Mouse (Mus musculus) neutrophil, adult 65 days (primary cell): ENCODE data around the gene Nkiras2. TPM values are rescaled to one million over a fixed set of nuclear protein-coding genes. Genes with fewer than 3 reads are reported as not detected.

Source experiments
- total RNA-seq: library from RNA; stranded (reverse); gene quantifications from 2 replicates; pipeline ENCODE4 v1.2.4, GENCODE M21; 2023

The Nkiras2 gene
- 38.6 and 41.5 TPM in 2 replicates for total RNA-seq

GRCm38 (mm10) chr11:100618761-100619484 lies at the start of gene Nkiras2:
TSS of gene Nkiras2 (plus strand) at chr11:100619244.

GRCm38 (mm10) chr11:100574708-100575483 lies 44.1 kb upstream of the Nkiras2 start, which contains the start of gene Cnp:
TSS of gene Cnp (plus strand) at chr11:100574904.

GRCm38 (mm10) chr11:100619982-100620381 lies 938 bp downstream of the Nkiras2 start, which contains the start of gene Dnajc7:
TSS of gene Dnajc7 (minus strand) at chr11:100620168.

Other genes starting within 250 kb of the Nkiras2 start
- 15.8 and 23.9 TPM in 2 replicates for gene Jup, start 221.5 kb upstream of the Nkiras2 start, total RNA-seq
- 0.22 and 0.23 TPM in 2 replicates for gene P3h4, start 204.4 kb upstream of the Nkiras2 start, total RNA-seq
- 0.51 and 0.68 TPM in 2 replicates for gene Fkbp10, start 203.5 kb upstream of the Nkiras2 start, total RNA-seq
- gene Nt5c3b, start 177.4 kb upstream of the Nkiras2 start, total RNA-seq: 4.1 and 4.5 TPM in 2 replicates
- not detected in 2 replicates for gene Klhl10, start 177.3 kb upstream of the Nkiras2 start, total RNA-seq
- gene Klhl11, start 146.5 kb upstream of the Nkiras2 start, total RNA-seq: 15.6 and 20.5 TPM in 2 replicates
- 116 and 138 TPM in 2 replicates for gene Acly, start 91.2 kb upstream of the Nkiras2 start, total RNA-seq
- gene Ttc25, start 73.6 kb upstream of the Nkiras2 start, total RNA-seq: not detected in 2 replicates
- 8.8 and 11.1 TPM in 2 replicates for gene Cnp, start 44.3 kb upstream of the Nkiras2 start, total RNA-seq
- gene Dnajc7, start 924 bp downstream of the Nkiras2 start, total RNA-seq: 130 and 149 TPM in 2 replicates
- not detected in 2 replicates for gene Zfp385c, start 73.2 kb downstream of the Nkiras2 start, total RNA-seq
- gene Dhx58, start 85.0 kb downstream of the Nkiras2 start, total RNA-seq: 24.0 and 25.9 TPM in 2 replicates
- gene Kat2a, start 93.2 kb downstream of the Nkiras2 start, total RNA-seq: 7.2 and 8.3 TPM in 2 replicates
- gene Hspb9, start 94.6 kb downstream of the Nkiras2 start, total RNA-seq: not detected in 2 replicates
- gene Rab5c, start 119.0 kb downstream of the Nkiras2 start, total RNA-seq: 158 and 168 TPM in 2 replicates
- not detected in 2 replicates for gene Kcnh4, start 140.7 kb downstream of the Nkiras2 start, total RNA-seq
- gene Hcrt, start 143.7 kb downstream of the Nkiras2 start, total RNA-seq: not detected in 2 replicates
- gene Ghdc, start 151.7 kb downstream of the Nkiras2 start, total RNA-seq: 8.8 and 13.0 TPM in 2 replicates
- gene Stat5b, start 231.5 kb downstream of the Nkiras2 start, total RNA-seq: 82.0 and 86.7 TPM in 2 replicates
- gene Stat5a, start 240.1 kb downstream of the Nkiras2 start, total RNA-seq: 24.8 and 31.5 TPM in 2 replicates